Mouse (Mus musculus): ENCODE data around the gene Areg.

The Areg gene

DNA sequence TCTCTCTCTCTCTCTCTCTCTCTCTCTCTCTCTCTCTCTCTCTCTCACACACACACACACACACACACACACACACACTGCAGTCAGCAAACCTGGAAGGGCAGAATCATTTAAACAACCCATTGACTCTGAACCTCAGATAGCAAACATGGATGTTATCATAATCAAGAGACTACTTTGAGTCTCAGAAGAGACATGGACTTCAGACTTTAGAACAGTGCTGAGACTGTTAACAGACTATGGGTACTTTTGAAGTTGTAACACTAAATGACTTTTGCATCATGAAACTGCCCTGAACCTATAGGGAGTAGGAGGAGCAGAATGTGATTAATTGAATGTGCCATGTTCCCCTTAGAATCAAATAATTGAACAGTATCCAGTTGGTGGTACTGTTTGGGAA, 37.0 kb downstream of the Areg start:
- no peak for DNase-seq

DNA sequence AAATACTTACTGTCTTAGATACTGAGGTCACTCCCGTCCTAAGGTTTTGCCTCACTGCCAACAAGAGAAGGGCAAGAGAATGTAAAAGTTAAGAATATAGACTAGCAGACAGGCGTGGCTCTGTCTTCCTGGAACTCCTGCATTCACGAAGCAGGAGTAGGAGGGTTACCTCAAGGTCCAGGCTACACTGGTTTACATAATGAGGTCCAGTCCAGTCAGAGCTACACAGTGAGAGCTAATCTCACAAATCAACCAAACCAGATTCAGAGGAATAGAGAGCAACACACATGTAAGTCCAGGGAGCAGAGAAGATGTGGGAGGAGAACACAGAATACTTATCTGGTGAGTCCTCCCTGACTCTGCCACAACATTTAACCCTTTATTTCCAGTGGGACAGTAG, 55.2 kb downstream of the Areg start:
- DNase-seq: no peak
